Mouse (Mus musculus) A20 (cell line): Measurements from ENCODE around the gene Odf3.

ENCODE experiments used
- DNase-seq: peaks from one replicate; pipeline ENCODE4 v3.0.0-alpha.2; 2011; ENCODE audit warnings: low read depth, low spot score

Gene Odf3

GRCm38 (mm10) chr7:140843806-140844205 is 3.8 kb upstream of the Odf3 start:
- DNase-seq: no peak

GRCm38 (mm10) chr7:140844905-140845665 is 2.5 kb upstream of the Odf3 start, which contains the start of gene Scgb1c1:
TSS of gene Scgb1c1 (plus strand) at chr7:140845547.
- peak; percentile 85 for DNase-seq

GRCm38 (mm10) chr7:140845683-140846082 is 1.9 kb upstream of the Odf3 start:
- DNase-seq: no peak

- no peak for DNase-seq
Observed at GRCm38 (mm10) chr7:140846676-140847075, 929 bp upstream of the Odf3 start.

- no peak for DNase-seq
Observed at GRCm38 (mm10) chr7:140848591-140848990, 986 bp downstream of the Odf3 start.

GRCm38 (mm10) chr7:140851916-140852315 is 4.3 kb downstream of the Odf3 start:
- no peak for DNase-seq

GRCm38 (mm10) chr7:140853386-140853785 is 5.8 kb downstream of the Odf3 start:
- DNase-seq: no peak

- DNase-seq: no peak
Observed at GRCm38 (mm10) chr7:140854483-140854882, 6.9 kb downstream of the Odf3 start.

GRCm38 (mm10) chr7:140855181-140855580 is 7.6 kb downstream of the Odf3 start:
- DNase-seq: no peak

GRCm38 (mm10) chr7:140855860-140856784 is 8.5 kb downstream of the Odf3 start, which contains the start of gene Gm45785:
TSS of gene Gm45785 (minus strand) at chr7:140856331.
- DNase-seq: peak; percentile 95

GRCm38 (mm10) chr7:140856785-140857549 is 9.4 kb downstream of the Odf3 start, which contains the start of gene Ric8a:
TSS of gene Ric8a (plus strand) at chr7:140856957.
- peak; percentile 89 for DNase-seq

GRCm38 (mm10) chr7:140857550-140858505 is 10.2 kb downstream of the Odf3 start, which contains the start of gene Bet1l:
TSS of gene Bet1l (minus strand) at chr7:140857577.
- DNase-seq: no peak

- DNase-seq: no peak
Observed at GRCm38 (mm10) chr7:140858746-140859145, 11.1 kb downstream of the Odf3 start.

- no peak for DNase-seq
Observed at GRCm38 (mm10) chr7:140859997-140860396, 12.4 kb downstream of the Odf3 start.

GRCm38 (mm10) chr7:140860728-140861127 is 13.1 kb downstream of the Odf3 start:
- no peak for DNase-seq

GRCm38 (mm10) chr7:140864761-140865160 is 17.2 kb downstream of the Odf3 start:
- no peak for DNase-seq

GRCm38 (mm10) chr7:140874224-140874623 is 26.6 kb downstream of the Odf3 start:
- no peak for DNase-seq

- no peak for DNase-seq
Observed at GRCm38 (mm10) chr7:140877364-140877763, 29.8 kb downstream of the Odf3 start.

GRCm38 (mm10) chr7:140879355-140879754 is 31.8 kb downstream of the Odf3 start:
- no peak for DNase-seq

- DNase-seq: no peak
Observed at GRCm38 (mm10) chr7:140880419-140880818, 32.8 kb downstream of the Odf3 start.
